Mouse (Mus musculus): ENCODE results near the gene Farp1. TPM values are rescaled to one million over a fixed set of nuclear protein-coding genes. Genes with fewer than 3 reads are reported as not detected.

The Farp1 gene
- polyA plus RNA-seq, 1 experiment = 42.6 TPM

GRCm38 (mm10) chr14:121092517-121092916, 57.5 kb downstream of the Farp1 start:
- no peak overlapping the region for H3K4me3 ChIP-seq (ENCODE audit: insufficient read depth, poor library complexity, severe bottlenecking)
- H3K27me3 ChIP-seq (ENCODE audit: control insufficient read depth, insufficient read depth, insufficient read length) = no peaks in the 10 kb centered on the region
- peaks cover 97% of the 10 kb centered on the region for H3K79me3 ChIP-seq (ENCODE audit: low read depth)
- peaks cover 100% of the 10 kb centered on the region for H3K79me2 ChIP-seq (ENCODE audit: control insufficient read depth, insufficient read depth)
- TF ChIP-seq MAX (IDR thresholded peaks at IDR 0.05) = no peak
- no peak for TF ChIP-seq USF1 (IDR thresholded peaks at IDR 0.05; ENCODE audit: low read depth)
- no peak for TF ChIP-seq CEBPB (IDR thresholded peaks at IDR 0.05; ENCODE audit: low read depth)
- TF ChIP-seq MYOD1 (IDR thresholded peaks at IDR 0.05; ENCODE audit: control insufficient read depth, insufficient read length, low read depth) = no peak
- TF ChIP-seq CTCF (IDR thresholded peaks at IDR 0.05; ENCODE audit: control insufficient read depth, insufficient read depth, insufficient read length) = no peak
- TF ChIP-seq MYOG (IDR thresholded peaks at IDR 0.05; ENCODE audit: control insufficient read depth, extremely low read depth, insufficient read length) = no peak
- TF ChIP-seq FOSL1 (IDR thresholded peaks at IDR 0.05; ENCODE audit: insufficient read depth, low read length, poor library complexity, severe bottlenecking) = no peak
- no peak overlapping the region for H3ac ChIP-seq (ENCODE audit: control insufficient read depth, insufficient read length, low read depth)
- H3K36me3 ChIP-seq (ENCODE audit: control insufficient read depth, insufficient read depth) = peaks cover 24% of the 10 kb centered on the region

DNA sequence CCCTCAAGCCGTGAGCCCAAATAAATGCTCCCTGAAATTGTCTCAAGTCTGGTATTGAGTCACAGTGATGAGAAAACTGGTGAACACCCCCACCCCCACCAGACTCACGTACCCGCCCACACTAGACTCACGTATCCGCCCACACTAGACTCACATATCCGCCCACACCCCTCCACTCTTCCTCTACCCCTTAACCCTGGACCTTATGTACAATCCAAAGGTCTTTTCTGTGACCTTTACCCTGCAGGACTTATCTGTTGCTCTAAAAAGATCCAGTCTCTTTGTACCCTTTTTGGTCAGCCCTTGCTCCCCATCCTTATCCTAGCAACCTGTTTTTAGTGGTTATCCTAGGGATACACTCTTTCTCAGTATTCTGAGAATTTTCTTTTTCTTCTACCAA, 58.9 kb downstream of the Farp1 start:
- TF ChIP-seq MYOG (IDR thresholded peaks at IDR 0.05; ENCODE audit: control insufficient read depth, extremely low read depth, insufficient read length) (no peak), FOSL1 (IDR thresholded peaks at IDR 0.05; ENCODE audit: insufficient read depth, low read length, poor library complexity, severe bottlenecking) (no peak), CTCF (IDR thresholded peaks at IDR 0.05; ENCODE audit: control insufficient read depth, insufficient read depth, insufficient read length) (no peak), MYOD1 (IDR thresholded peaks at IDR 0.05; ENCODE audit: control insufficient read depth, insufficient read length, low read depth) (no peak), CEBPB (IDR thresholded peaks at IDR 0.05; ENCODE audit: low read depth) (no peak), MAX (IDR thresholded peaks at IDR 0.05) (no peak)
- H3K79me2 ChIP-seq (ENCODE audit: control insufficient read depth, insufficient read depth) = peaks cover 100% of the 10 kb centered on the region

GRCm38 (mm10) chr14:121097640-121098435, 62.8 kb downstream of the Farp1 start:
- H3K27me3 ChIP-seq (ENCODE audit: control insufficient read depth, insufficient read depth, insufficient read length) = no peaks in the 10 kb centered on the region

More for the DNA sequence above, 58.9 kb downstream of the Farp1 start:
- Histone ChIP-seq H3K4me3 (ENCODE audit: insufficient read depth, poor library complexity, severe bottlenecking) (no peak overlapping the region), H3K36me3 (ENCODE audit: control insufficient read depth, insufficient read depth) (peaks cover 14% of the 10 kb centered on the region), H3K79me3 (ENCODE audit: low read depth) (peaks cover 95% of the 10 kb centered on the region), H3ac (ENCODE audit: control insufficient read depth, insufficient read length, low read depth) (no peak overlapping the region), H3K27me3 (ENCODE audit: control insufficient read depth, insufficient read depth, insufficient read length) (no peaks in the 10 kb centered on the region)

DNA sequence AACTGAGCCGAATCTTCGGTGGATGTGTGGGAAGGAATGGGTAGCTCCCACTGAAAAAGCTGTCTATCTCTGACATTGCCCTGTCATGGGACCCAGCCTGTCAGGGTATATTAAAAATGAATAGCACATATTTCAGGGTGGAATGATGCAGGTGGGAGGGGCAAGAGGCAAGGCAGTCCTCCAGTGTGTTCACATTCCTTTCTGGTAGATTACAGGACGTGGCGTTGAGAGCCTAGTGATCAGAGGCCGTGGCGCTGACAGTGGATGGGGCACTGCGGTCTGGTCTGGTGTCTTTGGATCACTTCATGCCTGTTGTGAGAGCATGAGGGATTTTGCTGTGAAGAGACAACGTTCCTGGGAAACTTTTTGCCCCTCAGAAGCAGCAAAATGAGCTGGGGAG, 64.1 kb downstream of the Farp1 start:
- Histone ChIP-seq H3K79me2 (ENCODE audit: control insufficient read depth, insufficient read depth) (peaks cover 93% of the 10 kb centered on the region), H3K79me3 (ENCODE audit: low read depth) (peaks cover 58% of the 10 kb centered on the region), H3ac (ENCODE audit: control insufficient read depth, insufficient read length, low read depth) (no peak overlapping the region), H3K27me3 (ENCODE audit: control insufficient read depth, insufficient read depth, insufficient read length) (no peaks in the 10 kb centered on the region), H3K4me3 (ENCODE audit: insufficient read depth, poor library complexity, severe bottlenecking) (no peak overlapping the region), H3K36me3 (ENCODE audit: control insufficient read depth, insufficient read depth) (peaks cover 17% of the 10 kb centered on the region)
- TF ChIP-seq CTCF (IDR thresholded peaks at IDR 0.05; ENCODE audit: control insufficient read depth, insufficient read depth, insufficient read length) (no peak), MYOD1 (IDR thresholded peaks at IDR 0.05; ENCODE audit: control insufficient read depth, insufficient read length, low read depth) (no peak), USF1 (IDR thresholded peaks at IDR 0.05; ENCODE audit: low read depth) (no peak), CEBPB (IDR thresholded peaks at IDR 0.05; ENCODE audit: low read depth) (no peak), MAX (IDR thresholded peaks at IDR 0.05) (no peak), FOSL1 (IDR thresholded peaks at IDR 0.05; ENCODE audit: insufficient read depth, low read length, poor library complexity, severe bottlenecking) (no peak), MYOG (IDR thresholded peaks at IDR 0.05; ENCODE audit: control insufficient read depth, extremely low read depth, insufficient read length) (no peak)

More at GRCm38 (mm10) chr14:121097640-121098435, 62.8 kb downstream of the Farp1 start:
- no peak for TF ChIP-seq USF1 (IDR thresholded peaks at IDR 0.05; ENCODE audit: low read depth)
- TF ChIP-seq MYOD1 (IDR thresholded peaks at IDR 0.05; ENCODE audit: control insufficient read depth, insufficient read length, low read depth) = no peak
- Histone ChIP-seq H3K79me3 (ENCODE audit: low read depth) (peaks cover 68% of the 10 kb centered on the region), H3K36me3 (ENCODE audit: control insufficient read depth, insufficient read depth) (peaks cover 8% of the 10 kb centered on the region), H3ac (ENCODE audit: control insufficient read depth, insufficient read length, low read depth) (no peak overlapping the region), H3K4me3 (ENCODE audit: insufficient read depth, poor library complexity, severe bottlenecking) (no peak overlapping the region), H3K79me2 (ENCODE audit: control insufficient read depth, insufficient read depth) (peaks cover 99% of the 10 kb centered on the region)

GRCm38 (mm10) chr14:121099876-121100275, 64.9 kb downstream of the Farp1 start:
- Histone ChIP-seq H3K27me3 (ENCODE audit: control insufficient read depth, insufficient read depth, insufficient read length) (no peaks in the 10 kb centered on the region), H3K79me2 (ENCODE audit: control insufficient read depth, insufficient read depth) (peaks cover 86% of the 10 kb centered on the region), H3K36me3 (ENCODE audit: control insufficient read depth, insufficient read depth) (peaks cover 17% of the 10 kb centered on the region), H3ac (ENCODE audit: control insufficient read depth, insufficient read length, low read depth) (no peak overlapping the region), H3K79me3 (ENCODE audit: low read depth) (peaks cover 50% of the 10 kb centered on the region), H3K4me3 (ENCODE audit: insufficient read depth, poor library complexity, severe bottlenecking) (no peak overlapping the region)
- TF ChIP-seq CTCF (IDR thresholded peaks at IDR 0.05; ENCODE audit: control insufficient read depth, insufficient read depth, insufficient read length) (no peak), MYOD1 (IDR thresholded peaks at IDR 0.05; ENCODE audit: control insufficient read depth, insufficient read length, low read depth) (no peak), FOSL1 (IDR thresholded peaks at IDR 0.05; ENCODE audit: insufficient read depth, low read length, poor library complexity, severe bottlenecking) (no peak), USF1 (IDR thresholded peaks at IDR 0.05; ENCODE audit: low read depth) (no peak), MYOG (IDR thresholded peaks at IDR 0.05; ENCODE audit: control insufficient read depth, extremely low read depth, insufficient read length) (no peak), MAX (IDR thresholded peaks at IDR 0.05) (no peak), CEBPB (IDR thresholded peaks at IDR 0.05; ENCODE audit: low read depth) (no peak)
